Mouse (Mus musculus) heart, postnatal 0 days (tissue): ENCODE results near the gene Sytl4.

ENCODE experiments used
- CTCF ChIP-seq: IDR thresholded peaks from 2 replicates; pipeline ENCODE4 v1.5.1; 2016; ENCODE audit warnings: antibody characterized with exemption, control low read depth, low read depth
- EP300 ChIP-seq: IDR thresholded peaks from 2 replicates; pipeline ENCODE4 v1.6.1; 2016; ENCODE audit warnings: antibody characterized with exemption, low read depth

DNA sequence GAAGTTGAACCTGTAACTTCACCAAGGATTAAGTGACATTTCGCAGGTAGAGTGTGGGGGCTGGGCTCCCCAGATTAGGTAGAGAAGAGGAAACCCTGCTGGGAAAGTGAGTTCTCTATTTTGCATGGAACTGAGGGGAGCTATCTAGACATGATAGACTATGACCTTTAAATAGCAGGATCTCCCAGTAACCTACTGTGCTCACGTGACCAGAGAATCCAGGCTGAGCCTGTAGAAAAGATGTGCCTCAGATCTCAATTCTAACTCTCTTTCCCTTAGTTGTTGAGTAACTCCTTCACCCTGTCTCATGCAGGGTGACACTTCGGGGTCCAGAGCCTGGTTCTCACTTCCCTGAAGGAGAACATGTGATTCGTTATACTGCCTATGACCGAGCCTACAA lies 54.9 kb downstream of the Sytl4 start:
- TF ChIP-seq CTCF (no peak), EP300 (no peak)
